Mouse (Mus musculus) Patski (cell line): ENCODE results near the gene Fgf7. TPM values are rescaled to one million over a fixed set of nuclear protein-coding genes. Genes with fewer than 3 reads are reported as not detected.

Experiments used
- ATAC-seq: fragments of 100-300 bp; one replicate; pipeline ENCODE4 v1.8.0; 2021
- CTCF ChIA-PET: fragments of 350-600 bp; sonication (Branson Sonifier 250); formaldehyde crosslinking; loops from one replicate; lab custom pipeline; 2022; ENCODE audit warnings: inconsistent platforms; lab: Charles Lee
- POLR2A ChIA-PET: fragments of 350-600 bp; sonication (Branson Sonifier 250); formaldehyde crosslinking; loops from one replicate; lab custom pipeline; 2022; ENCODE audit warnings: antibody characterized with exemption, inconsistent platforms; lab: Charles Lee
- DNase-seq: peaks from one replicate; pipeline ENCODE4 v3.0.0-alpha.2; 2011; ENCODE audit warnings: low read depth, low spot score
- H3K27me3 ChIP-seq: fragments of 371-371 bp; one replicate; pipeline ENCODE4 v1.5.1; 2021
- CTCF ChIP-seq: fragments of 100-300 bp; IDR thresholded peaks from one replicate; pipeline ENCODE4 v1.5.1; 2021
- in situ Hi-C: fragments of 300-500 bp; cut with MboI; formaldehyde crosslinking; loops from 3 replicates; pipeline ENCODE4 v1.11.1; 2018; ENCODE audit warnings: low pct_unique_long_range_greater_than_20kb, mixed read lengths
- polyA plus RNA-seq: library from polyadenylated mRNA; unstranded; gene quantifications from one replicate; pipeline ENCODE4 v1.2.3, GENCODE M21; 2021

The Fgf7 gene
- polyA plus RNA-seq, result 5.9 TPM

DNA sequence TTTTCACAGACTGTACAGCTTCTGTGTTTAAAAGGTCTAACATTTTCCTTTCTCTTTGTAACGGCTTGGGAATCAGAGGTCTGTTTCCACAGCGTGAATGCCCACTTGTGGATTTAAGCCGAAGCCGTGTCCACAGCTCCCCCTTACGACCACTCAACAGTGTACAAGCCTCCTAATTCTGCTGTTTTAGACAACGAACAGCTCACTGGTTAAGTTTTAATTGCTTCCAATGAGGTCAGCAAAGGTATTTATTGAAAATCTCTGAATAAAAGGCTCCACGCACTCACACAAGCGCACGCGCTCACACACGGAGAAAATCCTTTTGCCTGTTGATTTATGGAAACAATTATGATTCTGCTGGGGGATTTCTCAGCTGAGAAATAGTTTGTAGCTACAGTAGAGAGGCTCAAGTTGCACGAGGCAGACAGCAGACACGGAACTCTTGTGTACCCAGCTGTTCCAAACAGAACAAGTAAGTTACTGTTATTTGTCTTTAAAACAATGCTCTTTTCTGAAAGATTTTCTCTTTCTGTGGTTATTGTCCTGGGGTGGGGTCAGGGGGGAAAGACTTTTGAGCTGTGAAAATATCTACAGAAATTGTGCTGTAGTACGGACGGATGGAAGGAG is at the start of gene Fgf7:
Gene Fgf7 (plus strand): TSS at position 280 of the 627 bp plus-strand sequence.
- in situ Hi-C loops, result loop anchor here (5.0 to 10.0 kb wide), 4 partner anchors 137 to 390 kb away; no protein-coding TSS in a partner anchor
- no peaks in the 10 kb centered on the region for H3K27me3 ChIP-seq
- DNase-seq (no peak), ATAC-seq (no peak)
- peak; percentile 70 for TF ChIP-seq CTCF
- POLR2A ChIA-PET, result no interaction called here
- CTCF ChIA-PET, result interaction anchor here (0.7 to 4.3 kb wide), 12 partner anchors 9 to 331 kb away, joined by 3 to 29 read pairs (median 4); no protein-coding TSS in a partner anchor

DNA sequence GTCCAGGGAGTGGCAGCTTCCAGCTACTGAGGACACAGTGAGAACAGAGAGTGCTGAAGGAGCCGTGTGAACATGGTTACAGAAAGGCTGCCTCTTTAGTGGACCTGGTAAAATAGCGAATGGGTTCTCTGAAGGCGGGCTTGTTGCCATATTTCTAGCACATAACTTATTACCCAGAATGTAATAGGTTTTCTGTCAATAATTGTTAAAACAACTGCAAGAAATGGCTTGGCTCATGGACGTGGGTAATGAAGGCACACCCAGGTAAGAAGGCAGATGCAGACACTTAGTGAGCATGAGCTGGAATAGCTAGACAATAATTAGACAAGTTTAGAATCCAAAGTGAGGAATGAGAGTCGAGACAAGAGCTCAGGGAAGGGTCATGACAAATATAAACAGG is 32.2 kb upstream of the Fgf7 start:
- no peak for TF ChIP-seq CTCF
- ChIA-PET POLR2A (no interaction called here), CTCF (interaction anchor here (1.1 to 2.0 kb wide), 3 partner anchors 12 to 32 kb away, joined by 3 to 9 read pairs (median 4); partner anchors contain the start of gene Fgf7)
- no peaks in the 10 kb centered on the region for H3K27me3 ChIP-seq
- no peak for ATAC-seq
- DNase-seq, result no peak
- in situ Hi-C loops, result no loop called here

DNA sequence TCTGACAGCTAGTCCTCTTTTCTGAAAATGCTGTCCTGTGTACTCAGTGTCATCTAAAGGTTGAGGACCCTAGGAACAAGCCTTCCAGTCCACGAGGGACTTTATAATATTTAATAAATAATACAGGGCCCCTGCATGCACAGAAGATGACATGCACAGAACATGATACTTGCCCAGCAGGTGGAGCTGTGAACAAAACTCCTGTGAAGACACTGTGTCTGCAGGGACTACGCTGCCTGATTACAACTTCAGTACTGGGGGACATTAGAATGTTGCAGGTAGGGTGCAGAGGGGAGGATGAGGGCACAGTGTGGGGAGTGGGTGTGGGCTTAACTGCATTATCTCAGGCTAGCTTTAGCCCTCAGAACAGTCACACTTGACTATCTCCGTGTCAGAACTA is 28.4 kb upstream of the Fgf7 start:
- CTCF ChIA-PET, result interaction anchor here (0.8 to 1.5 kb wide), 2 partner anchors 24 to 25 kb away, joined by 3 to 4 read pairs; no protein-coding TSS in a partner anchor
- in situ Hi-C loops, result no loop called here
- ATAC-seq (no peak), DNase-seq (no peak)
- POLR2A ChIA-PET, result no interaction called here
- H3K27me3 ChIP-seq, result no peaks in the 10 kb centered on the region
- TF ChIP-seq CTCF, result peak; percentile 45

DNA sequence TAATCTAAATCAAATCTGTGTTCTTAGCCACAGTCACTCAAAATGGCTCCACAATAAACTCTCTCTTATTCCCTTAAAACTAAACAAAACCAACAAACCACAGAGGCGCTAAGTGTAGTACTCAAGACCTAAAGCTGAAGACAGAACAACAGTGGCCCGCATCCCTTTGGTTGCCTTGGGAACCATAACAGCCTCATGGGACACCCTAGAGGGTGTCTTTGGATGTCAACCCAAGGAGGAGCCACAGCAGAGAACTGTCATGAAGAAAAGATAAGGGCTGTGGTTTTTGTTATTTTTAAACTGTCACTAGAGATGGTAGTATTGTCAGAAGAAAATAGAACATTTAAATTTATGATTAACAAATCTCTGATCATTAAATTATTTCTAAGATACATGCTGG is 27.7 kb upstream of the Fgf7 start:
- in situ Hi-C loops, result no loop called here
- H3K27me3 ChIP-seq, result no peaks in the 10 kb centered on the region
- DNase-seq, result no peak
- ChIA-PET POLR2A (no interaction called here), CTCF (interaction anchor here (0.8 to 1.5 kb wide), 2 partner anchors 24 to 25 kb away, joined by 3 to 4 read pairs; no protein-coding TSS in a partner anchor)
- no peak for TF ChIP-seq CTCF
- no peak for ATAC-seq

DNA sequence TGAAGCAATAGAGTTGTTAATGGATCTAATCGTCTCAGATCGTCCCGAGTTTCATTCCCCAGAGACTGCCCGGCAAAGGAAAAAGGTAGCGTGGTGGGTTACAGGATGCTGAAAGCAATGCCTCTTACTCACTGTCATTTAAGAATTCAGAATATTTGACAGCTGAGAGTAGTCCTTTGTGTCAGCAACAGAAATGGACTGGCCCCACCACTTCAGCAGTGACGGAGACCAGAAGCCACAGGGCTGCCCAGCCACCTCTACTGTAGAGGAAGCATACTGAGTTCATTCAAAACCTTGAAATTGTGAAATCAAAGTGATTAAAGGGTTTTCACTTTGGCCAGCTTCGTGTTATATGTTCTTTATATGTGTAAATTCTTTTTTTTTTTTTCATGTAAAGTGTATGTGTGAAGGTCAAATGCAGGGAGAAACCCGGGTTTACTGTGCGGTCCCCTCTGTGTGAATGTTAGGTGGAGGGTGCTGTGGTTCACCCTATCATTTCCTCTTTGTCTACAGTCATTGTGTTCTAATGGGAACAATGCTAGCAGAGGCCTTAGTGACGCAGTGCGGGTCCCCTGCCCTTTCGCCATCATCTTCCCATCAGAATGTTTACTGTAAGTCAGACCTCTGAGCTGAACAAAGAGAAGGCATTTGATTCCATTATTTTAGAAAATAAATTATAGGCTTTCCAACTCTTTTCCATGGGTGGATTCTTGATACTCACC is 19.3 kb upstream of the Fgf7 start:
- DNase-seq (no peak), ATAC-seq (no peak)
- TF ChIP-seq CTCF, result no peak
- POLR2A ChIA-PET, result no interaction called here
- CTCF ChIA-PET, result no interaction called here
- in situ Hi-C loops, result no loop called here
- H3K27me3 ChIP-seq, result no peaks in the 10 kb centered on the region

DNA sequence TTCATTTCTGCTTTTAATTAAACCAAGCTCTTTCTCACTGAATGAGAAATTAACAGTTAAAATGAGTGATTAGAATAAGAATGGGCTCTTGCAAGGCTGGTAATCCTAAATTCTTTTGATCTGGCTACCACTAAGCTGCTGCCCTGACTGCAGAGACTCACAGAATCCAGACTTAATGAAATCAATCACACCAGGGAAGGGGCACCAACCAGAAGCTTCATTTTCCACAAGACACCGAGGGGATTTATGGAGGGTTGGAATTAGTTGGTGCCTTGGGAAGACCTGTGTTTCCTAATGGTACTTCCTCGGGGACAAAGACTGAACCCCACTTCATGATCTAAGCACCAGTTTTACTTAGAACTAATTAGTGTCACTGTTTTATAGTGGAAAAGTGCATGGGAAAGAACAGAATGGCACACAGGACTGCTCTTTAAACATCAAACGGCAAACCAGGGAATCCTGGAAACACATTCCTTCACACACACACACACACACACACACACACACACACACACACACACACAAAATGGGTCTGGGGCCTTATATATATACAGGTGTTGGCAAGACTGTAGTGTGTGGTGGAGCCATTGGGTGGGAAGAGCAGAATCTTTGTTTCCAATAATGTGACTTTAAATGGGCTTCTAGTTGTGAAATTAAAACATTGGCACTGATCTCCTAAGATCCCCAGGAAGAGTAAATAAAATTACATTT is 18.5 kb upstream of the Fgf7 start:
- POLR2A ChIA-PET, result no interaction called here
- no peaks in the 10 kb centered on the region for H3K27me3 ChIP-seq
- CTCF ChIA-PET, result no interaction called here
- no peak for TF ChIP-seq CTCF
- DNase-seq (no peak), ATAC-seq (no peak)
- in situ Hi-C loops, result no loop called here

DNA sequence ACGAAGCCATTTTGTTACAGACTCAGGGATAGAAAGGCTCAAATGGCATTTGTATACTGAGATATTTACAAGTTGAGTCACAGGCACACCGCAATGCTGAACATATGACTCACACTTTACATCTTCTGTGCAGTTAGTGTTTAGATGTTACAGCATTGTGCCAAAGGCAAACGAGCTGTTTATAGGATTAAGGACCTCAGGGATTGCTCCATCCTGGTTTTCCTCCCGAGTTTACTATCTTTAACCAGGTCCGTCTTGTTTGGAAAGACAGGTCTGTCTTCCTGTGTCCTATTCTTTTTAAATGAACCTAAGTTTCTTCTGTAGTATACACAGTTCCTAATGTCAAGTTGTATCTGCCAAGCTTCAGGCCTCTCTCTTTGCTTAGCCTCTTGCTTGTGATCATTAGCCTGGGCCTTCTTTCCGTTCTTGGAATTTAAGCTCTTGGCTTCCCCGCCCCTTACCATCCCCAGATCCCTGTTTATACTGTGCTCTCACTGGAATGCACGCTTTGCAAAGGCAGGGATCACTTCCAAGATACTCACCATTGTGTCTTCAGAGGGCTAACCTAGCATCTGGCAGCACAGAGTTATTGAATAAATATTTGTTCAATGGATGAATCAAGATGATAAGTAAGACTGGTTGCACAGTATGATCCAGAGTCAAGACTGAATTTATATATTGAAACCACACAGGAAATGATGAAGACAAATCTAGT is 3.1 kb upstream of the Fgf7 start:
- in situ Hi-C loops, result loop anchor here (5.0 to 10.0 kb wide), 4 partner anchors 134 to 393 kb away; no protein-coding TSS in a partner anchor
- TF ChIP-seq CTCF, result no peak
- ChIA-PET POLR2A (interaction anchor here (0.6 kb wide), 2 partner anchors 124 to 128 kb away, joined by 3 read pairs; no protein-coding TSS in a partner anchor), CTCF (interaction anchor here (1.3 to 4.3 kb wide), 3 partner anchors 25 to 138 kb away, joined by 3 to 29 read pairs (median 3); no protein-coding TSS in a partner anchor)
- H3K27me3 ChIP-seq, result no peaks in the 10 kb centered on the region
- ATAC-seq (no peak), DNase-seq (peak; percentile 44)

DNA sequence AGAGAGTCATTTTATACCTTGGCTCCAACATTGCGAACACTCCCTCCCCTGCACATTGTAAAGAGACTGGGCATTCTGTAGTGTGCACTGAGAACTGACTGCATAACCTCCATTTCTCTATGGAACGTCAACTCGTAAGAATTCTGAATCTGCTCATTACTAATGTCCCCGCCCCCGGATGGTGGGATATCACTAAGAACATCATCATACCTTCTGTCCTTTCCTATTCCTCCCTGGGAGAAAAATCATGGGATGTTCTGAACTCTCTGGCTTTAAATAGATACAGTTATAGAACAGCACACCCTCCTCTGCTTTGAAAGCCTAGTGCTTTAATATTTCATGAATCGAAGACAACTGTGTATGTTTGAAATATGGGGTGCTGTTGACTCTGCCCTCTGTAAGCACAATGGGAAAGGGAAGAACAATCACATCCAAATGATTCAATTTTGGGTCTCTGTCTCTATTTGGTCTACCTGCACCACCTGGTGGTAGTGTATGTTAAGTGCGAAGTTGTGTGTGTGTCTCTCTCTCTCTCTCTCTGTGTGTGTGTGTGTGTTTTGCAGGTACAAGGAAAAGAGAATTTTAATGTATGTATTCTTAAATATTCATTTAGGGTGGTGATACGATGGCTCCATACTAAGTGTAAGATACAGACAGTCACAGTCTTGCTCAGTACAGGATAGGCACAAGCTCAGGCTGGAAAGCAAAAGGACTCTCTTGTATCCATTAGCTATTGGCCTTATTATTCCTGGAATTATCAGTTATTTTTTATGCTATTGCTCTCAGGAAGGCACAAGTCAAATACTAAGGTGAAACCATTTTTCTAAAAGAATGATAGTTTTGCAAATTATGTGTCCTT is 1.1 kb upstream of the Fgf7 start:
- ChIA-PET POLR2A (no interaction called here), CTCF (interaction anchor here (0.8 to 4.3 kb wide), 11 partner anchors 7 to 330 kb away, joined by 3 to 29 read pairs (median 4); no protein-coding TSS in a partner anchor)
- in situ Hi-C loops, result loop anchor here (5.0 to 10.0 kb wide), 4 partner anchors 136 to 391 kb away; no protein-coding TSS in a partner anchor
- no peaks in the 10 kb centered on the region for H3K27me3 ChIP-seq
- TF ChIP-seq CTCF, result peak; percentile 58
- no peak for DNase-seq
- no peak for ATAC-seq
